Mouse (Mus musculus) MEL (cell line): Measurements from ENCODE around the gene Card10. TPM values are rescaled to one million over a fixed set of nuclear protein-coding genes. Genes with fewer than 3 reads are reported as not detected.

Source experiments
- DNase-seq: peaks from one replicate; pipeline ENCODE4 v3.0.0; 2011; ENCODE audit warnings: low read depth, low spot score
- H3K27ac ChIP-seq: 2 replicates; pipeline ENCODE4 v1.5.1; 2012; ENCODE audit warnings: low read depth, mild to moderate bottlenecking, control low read depth, low read length, moderate library complexity; ENCODE audit not compliant: control insufficient read depth
- H3K27me3 ChIP-seq, 2 experiments: fragments of 150-350 bp in 1 of 2; sonication (generic) in 1 of 2; 2 replicates each; pipeline ENCODE4 v1.6.1; 2012; ENCODE audit warnings: low read length in 2 of 2, mild to moderate bottlenecking in 2 of 2, improper control_type of control experiment in 1 of 2, moderate library complexity in 1 of 2; ENCODE audit not compliant: insufficient read depth in 2 of 2, control insufficient read depth in 1 of 2
- H3K36me3 ChIP-seq, 2 experiments: 2 replicates each; pipeline ENCODE4 v1.6.1; 2012 to 2014; ENCODE audit warnings: low read length in 2 of 2, improper control_type of control experiment in 1 of 2, inconsistent platforms in 1 of 2, mild to moderate bottlenecking in 1 of 2; ENCODE audit not compliant: insufficient read depth in 2 of 2, control insufficient read depth in 1 of 2
- H3K4me1 ChIP-seq, 2 experiments: fragments of 150-350 bp in 1 of 2; sonication (generic) in 1 of 2; 2 replicates each; pipeline ENCODE4 v1.6.1; 2012; ENCODE audit warnings: low read length in 2 of 2, improper control_type of control experiment in 1 of 2, mild to moderate bottlenecking in 1 of 2; ENCODE audit not compliant: insufficient read depth in 2 of 2, control insufficient read depth in 1 of 2
- H3K4me3 ChIP-seq, 2 experiments: fragments of 150-350 bp in 1 of 2; sonication (generic) in 1 of 2; 2 replicates each; pipeline ENCODE4 v1.5.1; 2012; ENCODE audit warnings: low read depth in 2 of 2, low read length in 2 of 2, mild to moderate bottlenecking in 2 of 2, moderate library complexity in 2 of 2, control low read depth in 1 of 2, improper control_type of control experiment in 1 of 2; ENCODE audit not compliant: control insufficient read depth in 1 of 2, insufficient read depth in 1 of 2
- H3K79me2 ChIP-seq: 2 replicates; pipeline ENCODE4 v1.6.1; 2012; ENCODE audit warnings: mild to moderate bottlenecking, low read length, moderate library complexity; ENCODE audit not compliant: control insufficient read depth, poor library complexity, insufficient read depth
- H3K9ac ChIP-seq: 2 replicates; pipeline ENCODE4 v1.6.1; 2012; ENCODE audit warnings: low read depth, mild to moderate bottlenecking, control low read depth, low read length, moderate library complexity; ENCODE audit not compliant: control insufficient read depth, poor library complexity, severe bottlenecking
- H3K9me3 ChIP-seq: fragments of 150-350 bp; sonication (generic); replicated peaks from 2 replicates; pipeline ENCODE4 v1.6.1; 2012; ENCODE audit warnings: mild to moderate bottlenecking, low read length, improper control_type of control experiment, moderate library complexity; ENCODE audit not compliant: insufficient read depth
- CHD1 ChIP-seq: IDR thresholded peaks from 2 replicates; pipeline ENCODE4 v1.6.1; 2012; ENCODE audit warnings: low read depth, mild to moderate bottlenecking, inconsistent platforms, low read length, improper control_type of control experiment
- CHD2 ChIP-seq: IDR thresholded peaks from 2 replicates; pipeline ENCODE4 v1.6.1; 2011; ENCODE audit warnings: low read length, improper control_type of control experiment
- E2F4 ChIP-seq: IDR thresholded peaks from 2 replicates; pipeline ENCODE4 v1.6.1; 2011; ENCODE audit warnings: low read depth, low read length, improper control_type of control experiment, borderline replicate concordance
- ELF1 ChIP-seq: IDR thresholded peaks from 2 replicates; pipeline ENCODE4 v1.6.1; 2014; ENCODE audit warnings: low read depth, mild to moderate bottlenecking, inconsistent platforms, low read length, improper control_type of control experiment, moderate library complexity
- EP300 ChIP-seq, 2 experiments: IDR thresholded peaks; 2 replicates each; pipeline ENCODE4 v1.6.1; 2011; ENCODE audit warnings: improper control_type of control experiment in 2 of 2, low read length in 2 of 2, low read depth in 1 of 2, mild to moderate bottlenecking in 1 of 2
- ETS1 ChIP-seq: IDR thresholded peaks from 2 replicates; pipeline ENCODE4 v1.6.1; 2012; ENCODE audit warnings: low read depth, mild to moderate bottlenecking, inconsistent platforms, low read length, improper control_type of control experiment, moderate library complexity
- GABPA ChIP-seq: IDR thresholded peaks from 2 replicates; pipeline ENCODE4 v1.6.1; 2012; ENCODE audit warnings: low read depth, mild to moderate bottlenecking, inconsistent platforms, low read length, improper control_type of control experiment, moderate library complexity
- JUND ChIP-seq: IDR thresholded peaks from 2 replicates; pipeline ENCODE4 v1.6.1; 2011; ENCODE audit warnings: low read depth, mild to moderate bottlenecking, improper control_type of control experiment, low read length
- KAT2A ChIP-seq: conservative IDR thresholded peaks from 2 replicates; pipeline ENCODE4 v1.6.1; 2012; ENCODE audit warnings: low read depth, low read length, improper control_type of control experiment, inconsistent platforms
- MAX ChIP-seq: IDR thresholded peaks from 2 replicates; pipeline ENCODE4 v1.6.1; 2011; ENCODE audit warnings: low read length, improper control_type of control experiment
- MEF2A ChIP-seq: IDR thresholded peaks from 2 replicates; pipeline ENCODE4 v1.6.1; 2014; ENCODE audit warnings: low read depth, mild to moderate bottlenecking, inconsistent platforms, low read length, improper control_type of control experiment; ENCODE audit not compliant: poor library complexity, insufficient replicate concordance, severe bottlenecking; ENCODE audit errors: extremely low read depth
- MXI1 ChIP-seq: IDR thresholded peaks from 2 replicates; pipeline ENCODE4 v1.6.1; 2011; ENCODE audit warnings: mild to moderate bottlenecking, low read depth, low read length, improper control_type of control experiment
- MYC ChIP-seq: IDR thresholded peaks from 2 replicates; pipeline ENCODE4 v1.6.1; 2011; ENCODE audit warnings: low read depth, mild to moderate bottlenecking, low read length, improper control_type of control experiment, moderate library complexity
- NRF1 ChIP-seq: IDR thresholded peaks from 2 replicates; pipeline ENCODE4 v1.6.1; 2014; ENCODE audit warnings: low read depth, mild to moderate bottlenecking, inconsistent platforms, low read length, improper control_type of control experiment, moderate library complexity; ENCODE audit not compliant: poor library complexity, insufficient read depth, severe bottlenecking
- POLR2A ChIP-seq, 2 experiments: IDR thresholded peaks; 2 replicates each; pipeline ENCODE4 v1.6.1; 2011 to 2012; ENCODE audit warnings: low read length in 2 of 2, mild to moderate bottlenecking in 2 of 2, control low read depth in 1 of 2, improper control_type of control experiment in 1 of 2, low read depth in 1 of 2, moderate library complexity in 1 of 2; ENCODE audit not compliant: control insufficient read depth in 1 of 2, insufficient read depth in 1 of 2, poor library complexity in 1 of 2
- POLR2AphosphoS2 ChIP-seq: IDR thresholded peaks from 2 replicates; pipeline ENCODE4 v1.6.1; 2011; ENCODE audit warnings: low read length, improper control_type of control experiment
- POLR2AphosphoS5 ChIP-seq: IDR thresholded peaks from 2 replicates; pipeline ENCODE4 v1.6.1; 2012; ENCODE audit warnings: low read depth, borderline replicate concordance, mild to moderate bottlenecking, inconsistent platforms, low read length, moderate library complexity, mixed read lengths
- SIN3A ChIP-seq: IDR thresholded peaks from 2 replicates; pipeline ENCODE4 v1.6.1; 2012; ENCODE audit warnings: low read length, improper control_type of control experiment, inconsistent platforms
- USF1 ChIP-seq: IDR thresholded peaks from 2 replicates; pipeline ENCODE4 v1.6.1; 2014; ENCODE audit warnings: low read depth, mild to moderate bottlenecking, inconsistent platforms, low read length, improper control_type of control experiment, moderate library complexity
- ZC3H11A ChIP-seq: IDR thresholded peaks from 2 replicates; pipeline ENCODE4 v1.6.1; 2012; ENCODE audit warnings: low read depth, mild to moderate bottlenecking, inconsistent platforms, low read length, improper control_type of control experiment
- ZKSCAN1 ChIP-seq: IDR thresholded peaks from 2 replicates; pipeline ENCODE4 v1.6.1; 2012; ENCODE audit warnings: low read depth, mild to moderate bottlenecking, inconsistent platforms, low read length, improper control_type of control experiment, moderate library complexity
- ZMIZ1 ChIP-seq: IDR thresholded peaks from 2 replicates; pipeline ENCODE4 v1.6.1; 2012; ENCODE audit warnings: low read depth, mild to moderate bottlenecking, inconsistent platforms, low read length, improper control_type of control experiment, moderate library complexity
- ZNF384 ChIP-seq: IDR thresholded peaks from 2 replicates; pipeline ENCODE4 v1.6.1; 2012; ENCODE audit warnings: low read depth, mild to moderate bottlenecking, inconsistent platforms, low read length, improper control_type of control experiment
- polyA plus RNA-seq, 2 experiments: library from polyadenylated mRNA; stranded (reverse) in 1 of 2; unstranded in 1 of 2; fragments of >175 nt in 1 of 2; fragments of >200 nt in 1 of 2; gene quantifications; 2 replicates each; pipeline versions ENCODE4 v1.2.1 to v1.2.4; 2012; ENCODE audit warnings: low replicate concordance in 2 of 2, low read depth in 1 of 2; ENCODE audit not compliant: insufficient read length in 2 of 2, insufficient read depth in 1 of 2, missing spikeins in 1 of 2
- total RNA-seq: library from RNA; depleted of rRNA; stranded (reverse); fragments of 300-350 nt; gene quantifications from 2 replicates; pipeline ENCODE4 v1.2.3, GENCODE M21; 2012

Gene Card10
- total and polyA plus RNA-seq, 3 experiments = not detected

GRCm38 (mm10) chr15:78790451-78790850, 12.4 kb downstream of the Card10 start:
- Histone ChIP-seq H3K9ac (no peak overlapping the region), H3K36me3 (no peaks in the 10 kb centered on the region), H3K4me3 (no peak overlapping the region), H3K27me3 (peaks cover 0 to 2% of the 10 kb centered on the region in 2 experiments; a peak in 1 of 4 replicates), H3K9me3 (no peaks in the 10 kb centered on the region), H3K4me1 (no peaks in the 10 kb centered on the region), H3K79me2 (no peaks in the 10 kb centered on the region), H3K27ac (no peak overlapping the region)
- DNase-seq = no peak
- TF ChIP-seq JUND (no peak), ZC3H11A (no peak), MEF2A (no peak), CHD1 (no peak), POLR2A (IDR thresholded peaks at IDR 0.05; ENCODE audit: control insufficient read depth in 1 of 2, insufficient read depth in 1 of 2, low read depth in 1 of 2, low read length in 2 of 2, poor library complexity in 1 of 2) (no peak), EP300 (IDR thresholded peaks at IDR 0.05; ENCODE audit: low read depth in 1 of 2, low read length in 2 of 2) (no peak), USF1 (no peak), MAX (no peak), ELF1 (no peak), ETS1 (no peak), POLR2AphosphoS5 (no peak), ZKSCAN1 (no peak), SIN3A (no peak), E2F4 (no peak), MYC (no peak), NRF1 (no peak), ZNF384 (no peak), POLR2AphosphoS2 (no peak), MXI1 (no peak), GABPA (no peak)

- no peak overlapping the region for H3K9ac ChIP-seq
- H3K9me3 ChIP-seq = no peaks in the 10 kb centered on the region
- H3K79me2 ChIP-seq = no peaks in the 10 kb centered on the region
- no peaks in the 10 kb centered on the region for H3K4me1 ChIP-seq
- H3K27ac ChIP-seq = no peak overlapping the region
- DNase-seq = no peak
- H3K36me3 ChIP-seq = no peaks in the 10 kb centered on the region
- no peak for TF ChIP-seq CHD2
- no peak for TF ChIP-seq KAT2A
- TF ChIP-seq E2F4 = no peak
- no peak for TF ChIP-seq GABPA
- TF ChIP-seq ZMIZ1 = no peak
- TF ChIP-seq MEF2A = no peak
- TF ChIP-seq POLR2AphosphoS5 = no peak
- no peak for TF ChIP-seq SIN3A
- TF ChIP-seq ETS1 = no peak
- TF ChIP-seq, all 39 proteins: peak for 0
- Histone ChIP-seq H3K27me3 (peaks cover 0 to 2% of the 10 kb centered on the region in 2 experiments; a peak in 1 of 4 replicates), H3K4me3 (no peak overlapping the region)
Observed at GRCm38 (mm10) chr15:78789721-78790323, 13.0 kb downstream of the Card10 start.
